Mouse (Mus musculus): ENCODE measurements around the gene Lrrfip1.

The Lrrfip1 gene

GRCm38 (mm10) chr1:90998268-90998890 is at the start of gene Lrrfip1:
TSS of gene Lrrfip1 (plus strand) at chr1:90998737.
- DNase-seq: peak; percentile 20 to 61

- DNase-seq: no peak
Measured at GRCm38 (mm10) chr1:90949309-90949708, 49.2 kb upstream of the Lrrfip1 start.

DNA sequence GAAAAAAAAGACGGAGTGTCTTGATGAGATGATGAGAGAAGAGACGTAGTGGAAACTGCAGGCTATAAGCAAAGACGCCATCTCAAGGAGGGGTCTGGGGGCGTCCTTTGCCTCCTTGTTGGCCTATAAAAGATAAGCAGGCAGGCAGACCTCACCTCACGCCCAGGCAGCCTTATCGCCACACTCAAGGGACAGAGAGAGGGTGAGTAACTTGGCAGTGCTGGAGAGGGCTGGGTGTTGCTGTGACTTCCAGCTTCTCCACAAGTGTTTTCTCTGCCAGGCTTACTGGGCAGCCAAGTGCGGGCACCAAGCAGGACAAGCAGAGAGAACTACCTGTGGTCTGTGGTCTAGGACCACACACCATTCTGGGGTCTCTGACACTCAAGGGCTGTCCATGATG is 46.9 kb upstream of the Lrrfip1 start:
- DNase-seq: no peak

DNA sequence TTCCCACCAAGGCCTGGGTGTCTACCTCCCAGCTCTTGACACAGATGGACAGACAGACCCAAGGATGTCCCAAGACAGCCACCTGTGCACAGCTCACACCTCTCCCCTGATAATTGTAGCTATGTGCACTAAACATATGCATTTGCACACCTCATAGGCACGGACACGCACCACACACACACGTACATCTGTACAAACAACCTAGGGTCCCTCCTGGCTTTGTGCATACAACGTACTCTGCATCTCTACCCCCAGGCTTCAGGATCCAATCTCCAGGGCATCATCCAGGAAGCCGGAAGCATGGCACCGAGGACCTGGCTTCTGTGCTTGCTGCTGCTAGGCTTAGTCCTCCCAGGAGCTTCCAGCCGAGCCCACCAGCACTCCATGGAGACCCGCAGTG is 45.7 kb upstream of the Lrrfip1 start, which contains the start of gene Prlh:
Gene Prlh (plus strand): TSS at position 301 of the 400 bp plus-strand sequence.
- no peak for DNase-seq

- DNase-seq: no peak
Measured at GRCm38 (mm10) chr1:90953688-90954087, 44.8 kb upstream of the Lrrfip1 start.

- peak; percentile 47 to 64 for DNase-seq
Measured at GRCm38 (mm10) chr1:90956245-90957096, 42.1 kb upstream of the Lrrfip1 start.

DNA sequence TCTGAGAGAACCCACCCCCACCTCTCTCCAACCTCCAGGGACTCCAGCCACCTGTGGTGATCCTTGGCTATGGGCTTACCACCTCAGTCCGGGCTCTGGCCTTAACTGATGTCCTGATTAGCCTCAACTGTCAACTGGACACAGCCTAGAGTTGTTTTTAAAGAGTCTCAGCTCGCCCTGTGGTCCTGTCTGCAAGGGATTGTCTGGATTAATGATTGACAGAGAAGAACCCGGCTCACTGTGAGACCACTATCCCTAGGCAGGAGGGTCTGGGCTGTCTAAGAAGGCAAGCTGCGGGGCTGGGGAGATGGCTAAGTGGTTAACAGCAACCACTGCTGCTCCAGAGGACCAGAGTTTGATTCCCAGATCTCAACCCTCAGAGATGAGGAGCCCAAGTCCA is 36.0 kb upstream of the Lrrfip1 start:
- no peak for DNase-seq

DNA sequence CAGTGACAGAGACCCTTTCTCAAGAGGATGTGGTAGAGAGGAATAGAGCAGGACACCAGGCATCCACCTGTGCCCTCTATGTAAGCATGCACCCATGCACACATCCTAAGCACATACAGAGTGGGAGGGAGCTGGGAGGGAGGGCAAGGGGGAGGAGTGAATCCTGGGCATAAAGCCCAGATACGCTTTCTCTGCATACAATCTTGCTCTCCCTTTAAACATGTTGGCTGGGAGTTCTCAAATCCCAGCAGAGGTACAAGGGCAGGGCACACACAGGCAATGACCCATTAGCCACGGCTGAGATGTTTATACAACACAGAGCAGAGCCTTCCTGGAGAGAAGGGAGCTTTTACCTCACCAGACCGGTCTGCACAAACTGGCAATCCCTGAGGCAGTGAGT is 35.5 kb upstream of the Lrrfip1 start:
- DNase-seq: no peak

- no peak for DNase-seq
Measured at GRCm38 (mm10) chr1:90967583-90967982, 31.0 kb upstream of the Lrrfip1 start.

DNA sequence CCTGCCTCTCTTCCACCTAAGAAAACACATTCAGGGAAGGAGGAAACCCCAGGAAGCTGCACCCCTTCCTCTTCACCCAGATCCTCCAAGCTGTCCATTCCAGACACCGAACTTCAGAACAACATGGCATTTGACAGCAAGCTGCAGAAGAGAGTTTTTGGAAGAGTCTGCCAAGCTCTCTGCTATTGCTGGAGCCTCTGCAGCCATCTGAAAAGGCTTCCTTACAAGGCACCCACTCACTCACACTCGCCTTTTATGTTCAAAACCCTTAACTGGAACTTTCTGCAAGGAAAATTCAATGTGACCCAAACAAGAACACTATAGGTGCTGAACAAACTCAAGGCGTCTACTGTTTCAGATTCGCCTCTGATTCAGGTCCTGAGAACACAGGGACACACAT is 29.9 kb upstream of the Lrrfip1 start:
- no peak for DNase-seq

GRCm38 (mm10) chr1:90969347-90969784 is 29.2 kb upstream of the Lrrfip1 start, which contains the start of gene Rab17:
TSS of gene Rab17 (minus strand) at chr1:90969661.
- no peak for DNase-seq

DNA sequence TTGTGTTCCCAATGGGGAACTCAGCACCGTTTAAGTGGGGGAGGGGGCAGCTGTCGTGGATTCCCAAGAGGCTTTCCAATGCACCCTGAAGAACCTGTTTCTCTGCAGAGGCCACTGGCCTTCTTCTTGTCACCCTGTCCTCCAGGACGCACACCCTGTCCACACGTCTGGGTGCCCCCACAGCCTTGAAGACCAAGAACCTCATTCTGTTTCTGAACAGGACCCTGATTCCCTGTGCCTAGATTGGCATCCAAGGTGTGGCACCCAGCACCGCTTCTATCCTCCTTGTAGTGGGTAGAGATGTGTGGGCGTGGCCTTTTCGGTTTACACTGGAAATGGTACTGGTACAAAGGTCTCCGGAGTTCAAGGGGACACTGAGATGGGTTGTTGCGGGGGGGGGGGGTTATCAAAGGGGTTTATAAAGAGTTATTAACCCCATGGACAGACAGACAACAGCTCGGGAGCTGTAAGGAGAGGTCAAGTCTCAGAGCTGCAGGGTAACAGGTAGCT is 28.6 kb upstream of the Lrrfip1 start:
- no peak for DNase-seq

DNA sequence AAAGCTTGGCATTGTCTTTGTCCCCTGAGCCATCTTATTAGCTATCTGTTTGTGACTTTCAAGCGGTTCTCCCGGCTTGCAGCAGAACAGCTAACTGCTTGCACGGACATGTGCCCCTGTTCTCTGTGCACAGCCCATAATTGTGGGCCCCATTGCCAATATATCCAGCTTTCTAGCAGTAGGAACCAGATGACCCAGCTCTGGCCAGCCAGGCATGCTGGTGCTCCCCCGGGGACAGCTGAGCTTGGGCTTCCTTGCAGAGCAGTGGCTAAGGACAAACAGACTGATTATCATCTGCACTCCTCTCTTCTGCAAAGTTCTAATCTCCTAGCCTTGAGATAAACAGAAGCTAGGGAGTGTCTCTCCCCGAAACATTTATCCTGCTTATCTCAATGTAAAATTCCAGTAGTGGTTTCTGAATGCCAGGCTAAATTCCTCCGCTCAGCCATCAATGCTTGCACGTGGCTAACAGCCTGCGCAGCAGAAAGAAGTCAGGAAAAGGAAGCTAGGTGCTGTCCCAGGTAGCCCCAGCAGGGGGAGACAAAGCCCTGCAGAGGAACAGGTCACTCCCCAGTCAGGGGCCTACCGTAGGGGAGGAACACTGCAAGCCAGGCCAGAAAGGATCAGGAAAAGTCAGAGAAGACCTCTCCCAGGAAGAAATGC is 25.5 kb upstream of the Lrrfip1 start:
- DNase-seq: peak; percentile 85 to 89

DNA sequence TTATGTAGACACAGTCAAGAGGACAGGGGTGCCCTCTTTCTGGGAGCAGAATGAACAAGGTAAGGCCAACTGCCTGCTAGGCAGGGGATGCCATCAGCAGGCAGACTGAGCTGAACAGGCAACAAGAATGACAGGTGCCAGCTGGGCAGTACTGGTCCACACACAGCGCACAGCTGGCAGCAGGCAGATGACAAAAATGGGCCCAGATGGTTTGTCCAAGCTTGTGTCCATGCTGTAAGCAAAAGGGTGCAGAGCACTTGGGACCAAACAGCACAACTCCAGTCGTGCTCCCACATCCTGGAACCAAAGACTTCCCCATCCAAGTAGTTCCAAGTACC is 25.0 kb upstream of the Lrrfip1 start:
- no peak for DNase-seq

DNA sequence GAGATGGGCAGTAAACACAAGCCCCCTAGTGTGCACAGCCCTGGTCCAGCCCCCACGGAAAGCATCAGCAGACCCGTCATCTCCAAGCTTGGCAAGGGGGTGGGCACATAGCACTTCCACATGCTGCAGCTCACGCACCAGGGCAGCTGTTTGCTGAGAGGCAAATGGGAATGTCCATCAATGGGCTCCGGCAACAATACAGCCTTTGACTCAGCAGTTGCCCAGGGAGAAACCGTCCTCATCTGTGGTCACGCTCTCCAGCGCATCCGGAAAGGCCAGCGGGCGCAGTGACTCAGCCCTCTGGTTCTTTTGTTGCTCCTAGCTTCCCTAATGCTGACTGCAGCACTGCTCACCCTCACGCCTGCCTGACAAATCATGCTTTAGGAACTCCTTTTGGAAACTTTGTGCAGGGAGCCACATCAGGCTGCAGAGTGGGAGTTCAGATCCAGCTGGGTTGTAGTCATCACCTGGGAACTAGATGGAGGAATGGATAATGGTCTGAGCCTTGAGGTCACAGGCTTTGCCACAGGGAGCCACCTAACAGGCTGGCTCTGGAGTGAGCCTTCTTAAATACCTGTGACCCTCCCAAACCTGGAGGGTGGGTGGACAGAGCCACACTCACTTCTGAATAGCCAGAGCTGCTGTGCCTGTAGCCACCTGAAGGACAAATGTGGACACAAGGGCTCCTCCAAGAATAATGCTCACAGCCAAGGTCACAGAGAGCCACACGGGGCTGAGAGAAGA is 23.5 kb upstream of the Lrrfip1 start:
- DNase-seq: peak; percentile 10 to 22

- DNase-seq: no peak
Measured at GRCm38 (mm10) chr1:90975960-90976359, 22.6 kb upstream of the Lrrfip1 start.

DNA sequence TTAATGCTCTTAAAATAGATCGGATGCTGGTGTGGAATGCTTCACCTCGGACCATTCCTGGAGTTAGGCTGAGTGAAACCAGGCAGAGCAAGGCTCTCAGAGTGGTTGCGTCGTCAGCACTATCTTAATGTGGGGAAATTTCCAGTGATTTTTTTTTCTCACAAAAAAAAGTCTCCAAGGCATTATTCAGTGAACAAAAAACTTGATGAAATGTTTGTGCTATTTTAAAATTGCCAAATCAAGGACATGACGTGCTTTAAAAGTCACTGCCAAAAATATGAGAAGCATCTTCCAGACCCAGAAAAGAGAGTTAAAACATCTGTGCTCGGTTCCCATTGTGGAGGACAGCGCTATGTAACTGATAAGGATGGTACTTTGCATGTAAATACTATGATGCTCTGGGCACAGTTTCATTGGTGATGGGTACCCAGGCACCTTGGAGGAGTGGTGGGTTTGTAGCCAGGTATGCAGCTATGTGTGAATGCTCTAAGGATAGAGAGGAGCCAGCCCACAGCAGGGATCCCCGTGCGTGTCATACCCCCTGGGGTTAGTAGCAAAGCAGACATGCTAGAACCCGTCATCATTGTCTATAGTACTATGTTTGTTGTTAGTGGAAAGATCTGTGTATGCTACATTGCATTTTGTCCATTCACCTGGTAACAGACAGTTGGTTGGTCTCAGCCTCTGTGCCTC is 17.8 kb upstream of the Lrrfip1 start:
- DNase-seq: no peak

- DNase-seq: no peak
Measured at GRCm38 (mm10) chr1:90981346-90981745, 17.2 kb upstream of the Lrrfip1 start.

DNA sequence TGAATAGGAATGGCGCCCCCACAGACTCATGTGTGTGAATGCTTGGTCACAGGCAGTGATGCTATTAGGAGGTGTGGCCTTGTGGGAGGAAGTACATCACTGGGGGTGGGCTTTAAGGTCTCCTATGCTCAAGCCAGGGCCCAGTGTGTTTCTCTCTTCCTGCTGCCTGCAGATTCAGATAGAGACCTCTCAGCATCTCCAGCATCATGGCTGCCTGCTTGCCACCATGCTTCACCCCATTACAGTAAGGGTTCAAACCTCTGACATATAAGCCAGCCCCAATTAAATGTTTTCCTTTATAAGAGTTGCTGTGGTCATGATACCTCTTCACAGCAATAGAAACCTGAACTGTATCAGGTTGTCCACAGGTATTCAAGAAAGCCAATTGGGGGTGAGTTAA is 2.6 kb upstream of the Lrrfip1 start:
- no peak for DNase-seq

GRCm38 (mm10) chr1:90997136-90997535 is 1.4 kb upstream of the Lrrfip1 start:
- no peak for DNase-seq

GRCm38 (mm10) chr1:90997641-90998040 is 896 bp upstream of the Lrrfip1 start:
- no peak for DNase-seq

All from cerebellum, adult 18-20 months (tissue).